Mouse (Mus musculus) ES-E14 (cell line): ENCODE data around the gene Rad50.

Experiments
- CHD2 ChIP-seq: IDR thresholded peaks from 2 replicates; pipeline ENCODE4 v1.6.1; 2014; ENCODE audit warnings: mild to moderate bottlenecking, low read depth, low read length, inconsistent platforms
- HCFC1 ChIP-seq: IDR thresholded peaks from 2 replicates; pipeline ENCODE4 v1.6.1; 2012; ENCODE audit warnings: low read length, inconsistent platforms, borderline replicate concordance; ENCODE audit not compliant: insufficient read depth
- MAFK ChIP-seq: IDR thresholded peaks from 2 replicates; pipeline ENCODE4 v1.6.1; 2014; ENCODE audit warnings: mild to moderate bottlenecking, low read depth, low read length, inconsistent platforms; ENCODE audit not compliant: insufficient read depth
- ZC3H11A ChIP-seq: IDR thresholded peaks from 2 replicates; pipeline ENCODE4 v1.6.1; 2012; ENCODE audit warnings: low read depth, mild to moderate bottlenecking, inconsistent platforms, low read length, borderline replicate concordance
- ZNF384 ChIP-seq: IDR thresholded peaks from 2 replicates; pipeline ENCODE4 v1.6.1; 2012; ENCODE audit warnings: low read depth, low read length, inconsistent platforms

GRCm38 (mm10) chr11:53657381-53657780 lies 49.7 kb downstream of the Rad50 start:
- TF ChIP-seq ZNF384 (no peak), CHD2 (no peak), MAFK (no peak), HCFC1 (no peak), ZC3H11A (no peak)
